Mouse (Mus musculus): ENCODE measurements around the gene Zscan25. TPM values are rescaled to one million over a fixed set of nuclear protein-coding genes. Genes with fewer than 3 reads are reported as not detected.
"Not testable (repeated sequence)": the region's sequence is repeated elsewhere in the genome, so short reads cannot be mapped to it uniquely, and the experiment has no call there.

Gene Zscan25
- total RNA-seq (2021): 10 to 100 TPM; 26.5 to 29.3 TPM
- long read RNA-seq, experiment 1, partial matches to known transcripts: 0 of 12 reads
- long read RNA-seq, experiment 1, other reads (novel, unspliced or antisense): 12 of 12 reads
- long read RNA-seq, experiment 2, partial matches to known transcripts: 4 of 25 reads
- long read RNA-seq, experiment 2, other reads (novel, unspliced or antisense): 21 of 25 reads

DNA sequence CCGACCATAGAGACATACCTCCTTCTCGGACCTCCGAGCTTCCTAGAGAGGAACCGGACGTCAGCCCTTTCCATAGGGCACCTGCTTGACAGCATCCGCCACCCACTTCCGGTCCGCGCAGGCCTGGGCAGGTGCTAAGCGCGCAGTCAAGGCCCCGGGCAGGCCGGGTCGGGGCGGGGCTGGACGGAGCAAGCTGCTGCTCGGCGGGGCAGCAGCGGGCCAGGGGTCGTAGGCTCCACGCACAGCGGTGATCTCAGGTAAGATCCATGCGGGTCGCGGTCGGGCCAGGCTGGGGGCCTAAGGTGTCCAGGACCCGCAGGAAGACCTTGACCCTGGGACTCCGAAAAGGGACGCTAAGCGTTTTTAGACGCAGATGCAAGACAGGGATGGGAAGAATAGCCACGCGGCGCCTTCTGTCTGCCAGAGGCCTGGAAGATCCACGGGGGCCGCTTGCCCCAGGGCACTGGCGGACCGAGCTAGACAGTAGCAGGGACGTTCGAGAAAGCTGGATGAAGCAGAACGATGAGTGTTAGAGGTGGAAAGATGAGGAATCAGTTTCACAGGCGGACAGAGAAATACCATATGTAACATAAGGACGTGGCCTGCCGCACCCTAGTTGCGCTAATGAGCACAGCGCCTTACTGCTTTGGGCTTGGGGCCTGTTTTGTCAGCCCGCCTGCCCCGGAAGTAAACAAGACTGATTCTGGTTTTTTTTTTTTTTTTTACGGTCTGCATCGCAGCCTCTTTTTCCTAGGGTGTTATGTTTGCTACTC lies at the start of gene Zscan25:
Gene Zscan25, plus strand, starts transcription at position 130 of the 773 bp plus-strand sequence.
- peak; percentile 69 to 80 for DNase-seq (ENCODE audit: low spot score in 2 of 2)

DNA sequence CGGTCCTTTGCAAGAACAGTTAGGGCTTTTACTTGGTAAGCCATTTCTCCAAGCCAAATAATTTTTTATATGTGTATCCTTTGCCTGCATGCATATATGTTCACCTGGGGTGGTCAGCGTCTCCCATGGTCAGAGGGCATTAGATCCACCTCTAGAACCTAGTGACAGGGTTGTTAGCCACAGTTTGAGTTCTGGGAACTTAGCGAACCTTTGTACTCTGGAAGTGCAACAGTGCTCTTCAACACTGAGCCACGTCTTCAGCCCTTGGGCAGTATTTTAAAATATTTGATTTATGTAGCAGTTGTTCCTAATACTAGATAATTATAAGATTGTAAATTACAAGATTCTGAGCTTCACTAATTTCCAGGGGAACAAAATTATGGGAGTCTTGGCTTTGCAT lies 49.7 kb upstream of the Zscan25 start:
- DNase-seq (ENCODE audit: low spot score in 2 of 2): no peak

GRCm38 (mm10) chr5:145231367-145231871 lies 48.9 kb upstream of the Zscan25 start, which contains the start of gene Zfp655:
Gene Zfp655 (plus strand): TSS chr5:145231715.
- peak; percentile 88 to 94 for DNase-seq (ENCODE audit: low spot score in 2 of 2)

DNA sequence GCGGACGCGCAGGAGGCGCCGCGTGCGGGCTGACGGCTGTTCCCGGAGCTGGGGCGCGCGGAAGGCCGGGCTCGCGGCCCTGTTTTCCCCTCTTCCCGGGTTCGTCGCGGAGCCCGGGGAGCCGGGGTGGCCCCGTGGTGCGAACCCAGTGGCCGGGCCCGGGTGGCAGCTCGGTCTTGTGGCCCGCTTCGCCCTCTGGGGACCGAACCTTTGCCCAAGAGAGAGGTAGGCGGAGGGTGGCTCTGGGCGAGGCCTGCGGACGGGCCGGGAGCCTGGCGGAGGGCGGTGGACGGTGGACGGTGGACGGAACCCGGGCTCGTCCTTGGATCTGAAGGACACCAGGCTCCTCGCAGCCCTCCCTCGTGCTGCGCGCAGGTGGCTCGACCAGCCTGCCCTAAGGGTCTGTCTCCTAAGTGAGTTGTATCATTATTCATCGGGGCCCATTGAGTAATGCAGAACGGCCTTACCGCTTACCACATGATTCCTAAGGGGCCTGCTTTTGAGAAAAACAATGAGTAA lies 48.3 kb upstream of the Zscan25 start:
- no peak for DNase-seq (ENCODE audit: low spot score in 2 of 2)

- no peak for DNase-seq (ENCODE audit: low spot score in 2 of 2)
Observed at GRCm38 (mm10) chr5:145234636-145235035, 45.7 kb upstream of the Zscan25 start.

GRCm38 (mm10) chr5:145249520-145249919 lies 30.8 kb upstream of the Zscan25 start:
- DNase-seq (ENCODE audit: low spot score in 2 of 2): no peak

- DNase-seq (ENCODE audit: low spot score in 2 of 2): not testable (repeated sequence)
Observed at GRCm38 (mm10) chr5:145273568-145273967, 6.7 kb upstream of the Zscan25 start.

- no peak for DNase-seq (ENCODE audit: low spot score in 2 of 2)
Observed at GRCm38 (mm10) chr5:145279948-145280347, 352 bp upstream of the Zscan25 start.

- DNase-seq (ENCODE audit: low spot score in 2 of 2): no peak
Observed at GRCm38 (mm10) chr5:145288382-145288781, 8.1 kb downstream of the Zscan25 start.

DNA sequence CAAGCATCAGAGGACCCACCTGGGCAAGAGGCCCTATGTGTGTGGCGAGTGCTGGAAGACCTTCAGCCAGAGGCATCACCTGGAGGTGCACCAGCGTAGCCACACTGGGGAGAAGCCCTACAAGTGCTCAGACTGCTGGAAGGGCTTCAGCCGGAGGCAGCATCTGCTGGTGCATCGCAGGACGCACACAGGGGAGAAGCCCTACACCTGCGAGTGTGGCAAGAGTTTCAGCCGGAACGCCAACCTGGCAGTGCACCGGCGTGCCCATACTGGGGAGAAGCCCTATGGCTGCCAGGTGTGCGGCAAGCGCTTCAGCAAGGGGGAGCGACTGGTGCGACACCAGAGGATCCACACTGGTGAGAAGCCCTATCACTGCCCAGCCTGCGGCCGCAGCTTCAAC lies 10.4 kb downstream of the Zscan25 start:
- no peak for DNase-seq (ENCODE audit: low spot score in 2 of 2)

DNA sequence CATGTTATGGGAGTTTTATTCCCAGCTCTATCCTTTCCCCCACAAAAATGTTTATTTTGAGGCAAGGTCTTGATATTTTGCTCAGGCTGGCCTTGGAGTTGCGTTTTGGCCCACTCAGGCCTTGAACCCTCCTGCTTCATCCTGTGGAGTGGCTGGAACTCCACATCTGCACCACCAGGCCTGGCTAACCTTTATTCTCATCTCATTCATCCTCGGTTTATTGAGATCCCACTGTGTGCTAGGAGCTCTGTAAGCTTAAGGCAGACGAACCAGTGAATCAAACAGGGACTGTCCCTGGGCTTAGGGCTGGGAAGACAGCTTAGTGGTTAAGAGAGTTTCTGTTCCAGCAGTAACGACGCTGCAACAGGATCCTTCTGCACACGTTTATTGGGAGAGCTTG lies 12.1 kb downstream of the Zscan25 start:
- DNase-seq (ENCODE audit: low spot score in 2 of 2): no peak

- no peak for DNase-seq (ENCODE audit: low spot score in 2 of 2)
Observed at GRCm38 (mm10) chr5:145300469-145300868, 20.2 kb downstream of the Zscan25 start.

GRCm38 (mm10) chr5:145301796-145302195 lies 21.5 kb downstream of the Zscan25 start:
- not testable (repeated sequence) for DNase-seq (ENCODE audit: low spot score in 2 of 2)

DNA sequence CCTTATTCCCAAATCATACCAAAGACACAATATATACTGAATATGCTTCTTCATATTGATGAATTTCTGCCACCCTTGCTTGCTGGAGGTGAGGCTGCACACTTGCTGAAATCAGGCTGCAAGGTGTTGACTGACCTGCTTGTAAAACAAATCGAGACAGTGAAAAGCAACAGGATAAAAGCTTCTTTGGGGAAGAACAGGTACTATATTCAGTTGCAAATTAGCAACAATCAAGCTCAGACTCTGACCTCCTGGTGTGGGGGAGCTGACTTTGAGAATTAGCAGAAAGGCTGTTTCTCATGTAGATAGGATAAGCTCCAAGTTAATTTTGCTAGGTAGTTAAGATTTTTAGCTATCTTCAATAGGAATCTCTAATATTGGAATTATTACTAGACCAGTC lies 22.1 kb downstream of the Zscan25 start:
- DNase-seq (ENCODE audit: low spot score in 2 of 2): no peak

GRCm38 (mm10) chr5:145306953-145307352 lies 26.7 kb downstream of the Zscan25 start:
- DNase-seq (ENCODE audit: low spot score in 2 of 2): not testable (repeated sequence)

- DNase-seq (ENCODE audit: low spot score in 2 of 2): not testable (repeated sequence)
Observed at GRCm38 (mm10) chr5:145307811-145308210, 27.5 kb downstream of the Zscan25 start.

DNA sequence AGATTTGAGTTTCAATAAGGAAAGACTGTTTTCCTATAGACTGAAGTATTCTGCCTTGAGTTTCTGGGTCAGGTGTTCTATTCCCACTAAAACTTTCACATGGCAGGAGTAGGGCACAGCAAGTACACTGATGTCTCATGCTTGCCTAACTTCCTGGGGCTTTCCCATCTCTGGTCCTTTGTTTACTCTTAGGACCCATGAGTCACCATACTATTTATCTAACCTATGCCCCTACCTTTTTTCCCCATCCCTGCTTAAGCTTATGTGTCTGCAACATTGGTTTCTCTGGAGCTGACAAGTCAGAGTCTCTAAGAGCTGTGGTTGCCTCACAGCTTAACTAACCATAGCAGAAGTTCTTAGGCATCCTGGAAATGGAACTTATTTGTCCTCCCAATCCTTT lies 33.5 kb downstream of the Zscan25 start:
- no peak for DNase-seq (ENCODE audit: low spot score in 2 of 2)

- no peak for DNase-seq (ENCODE audit: low spot score in 2 of 2)
Observed at GRCm38 (mm10) chr5:145317141-145317540, 36.8 kb downstream of the Zscan25 start.

DNA sequence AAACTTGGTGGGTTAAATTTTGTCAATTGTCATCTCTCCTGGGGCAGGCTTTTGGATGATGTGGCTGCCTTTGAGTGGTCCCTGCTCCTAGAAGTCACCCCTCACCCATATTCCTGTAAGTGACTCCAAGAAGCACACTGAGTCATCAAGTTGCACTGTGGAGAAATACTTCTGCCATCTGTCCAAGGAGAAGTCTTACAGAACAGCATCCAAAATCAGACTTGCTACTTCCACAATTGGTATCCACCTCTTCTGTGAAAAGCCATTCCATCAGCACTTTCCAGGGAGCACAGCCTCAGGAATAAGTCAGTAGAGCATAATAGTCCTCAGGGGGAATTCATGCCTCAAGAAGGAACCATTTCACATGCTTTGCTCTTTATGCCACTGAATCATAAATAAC lies 58.5 kb downstream of the Zscan25 start:
- not testable (repeated sequence) for DNase-seq (ENCODE audit: low spot score in 2 of 2)

All from adrenal gland, postnatal 4 days (tissue).